Mouse (Mus musculus): Measurements from ENCODE around the gene Isyna1.

The Isyna1 gene

DNA sequence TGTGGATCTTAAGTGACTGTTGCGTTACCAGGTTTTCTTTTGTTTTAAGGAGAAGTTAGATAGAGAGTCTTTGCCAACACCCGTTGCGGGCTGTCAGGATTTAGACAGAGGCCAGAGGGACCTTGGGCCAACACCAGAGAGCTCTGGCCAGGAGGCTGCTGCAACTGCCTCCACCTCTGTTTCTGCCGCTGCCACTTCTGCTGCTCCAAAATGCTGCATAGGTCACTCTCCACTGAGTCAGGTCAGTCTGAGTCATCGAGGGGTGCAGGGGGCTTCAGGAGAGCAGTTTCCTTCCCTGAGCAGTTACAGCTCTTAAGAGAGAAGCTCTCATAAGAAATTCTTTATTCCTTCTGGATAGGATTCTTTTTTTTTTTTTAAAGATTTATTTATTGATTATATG, 32.9 kb downstream of the Isyna1 start:
- DNase-seq (ENCODE audit: low read depth) = peak; percentile 59

DNA sequence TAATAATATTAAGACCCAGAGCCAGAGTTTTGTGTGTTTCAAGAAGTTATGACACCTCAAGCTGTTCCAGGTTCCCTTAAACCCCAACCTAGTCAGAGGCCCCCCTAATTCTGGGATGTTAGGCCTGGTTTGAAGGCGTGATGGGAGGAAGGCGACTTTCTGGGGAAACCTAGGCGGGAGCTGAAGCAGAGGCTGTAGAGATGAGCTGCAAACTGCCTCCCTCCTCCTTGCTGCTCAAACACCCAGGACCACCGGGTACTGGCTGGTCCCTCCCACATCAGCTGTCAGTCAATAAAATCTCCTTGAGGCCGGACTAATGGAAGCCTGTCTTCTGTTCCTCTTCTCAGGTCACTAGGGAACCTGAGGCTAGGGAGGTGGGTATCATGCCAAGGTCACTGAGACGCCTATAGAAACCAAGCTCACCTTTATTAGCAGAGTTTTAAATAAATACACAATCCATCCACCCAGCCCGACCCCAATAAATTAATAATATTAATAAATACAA, 34.9 kb downstream of the Isyna1 start:
- DNase-seq (ENCODE audit: low read depth) = no peak

DNA sequence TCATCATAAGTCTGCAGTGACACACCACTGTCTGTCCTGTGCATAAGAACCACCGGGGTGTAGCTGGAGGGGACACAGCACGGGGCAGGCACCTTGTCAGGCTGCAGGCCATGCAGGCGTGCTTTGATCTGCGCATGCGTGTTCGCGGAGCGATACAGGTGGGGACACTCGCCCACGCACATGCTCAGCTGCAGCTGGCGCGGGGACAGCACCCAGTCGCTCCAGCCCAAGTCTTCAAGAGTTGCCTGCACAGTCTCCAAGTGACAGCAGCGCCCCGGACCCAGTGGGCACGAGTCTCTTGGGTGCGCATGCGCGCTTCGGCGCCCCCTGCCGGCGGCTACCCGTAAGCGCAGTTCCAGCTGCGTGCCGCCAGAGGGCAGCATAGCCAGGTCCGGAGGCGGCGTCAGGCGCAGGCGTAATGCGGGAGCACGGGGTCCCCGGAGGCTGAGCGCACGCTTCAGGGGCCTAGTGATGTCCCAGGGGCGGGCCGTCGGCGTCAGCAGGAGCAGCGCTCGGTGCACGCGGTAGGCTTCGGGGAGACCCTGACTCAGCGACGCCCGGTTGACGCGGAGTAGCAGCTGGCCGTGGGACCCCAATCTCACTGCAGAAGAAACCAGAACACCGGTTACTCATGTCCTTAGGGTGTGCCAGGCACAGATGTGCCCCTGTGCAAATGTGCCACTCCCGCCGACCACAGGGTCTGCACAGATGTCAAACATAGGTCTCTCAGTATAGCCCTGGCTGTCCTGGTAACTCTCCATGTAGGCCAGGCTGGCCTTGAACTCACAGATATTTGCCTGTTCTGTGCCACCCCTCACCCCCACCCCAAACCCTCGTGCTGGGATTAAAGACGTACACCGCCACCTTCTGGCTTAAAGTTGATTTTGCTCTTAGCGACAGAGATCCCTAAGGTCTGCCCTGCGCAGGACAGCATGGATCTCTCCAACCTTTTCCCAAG, 35.7 kb downstream of the Isyna1 start:
- DNase-seq (ENCODE audit: low read depth) = peak; percentile 89

DNA sequence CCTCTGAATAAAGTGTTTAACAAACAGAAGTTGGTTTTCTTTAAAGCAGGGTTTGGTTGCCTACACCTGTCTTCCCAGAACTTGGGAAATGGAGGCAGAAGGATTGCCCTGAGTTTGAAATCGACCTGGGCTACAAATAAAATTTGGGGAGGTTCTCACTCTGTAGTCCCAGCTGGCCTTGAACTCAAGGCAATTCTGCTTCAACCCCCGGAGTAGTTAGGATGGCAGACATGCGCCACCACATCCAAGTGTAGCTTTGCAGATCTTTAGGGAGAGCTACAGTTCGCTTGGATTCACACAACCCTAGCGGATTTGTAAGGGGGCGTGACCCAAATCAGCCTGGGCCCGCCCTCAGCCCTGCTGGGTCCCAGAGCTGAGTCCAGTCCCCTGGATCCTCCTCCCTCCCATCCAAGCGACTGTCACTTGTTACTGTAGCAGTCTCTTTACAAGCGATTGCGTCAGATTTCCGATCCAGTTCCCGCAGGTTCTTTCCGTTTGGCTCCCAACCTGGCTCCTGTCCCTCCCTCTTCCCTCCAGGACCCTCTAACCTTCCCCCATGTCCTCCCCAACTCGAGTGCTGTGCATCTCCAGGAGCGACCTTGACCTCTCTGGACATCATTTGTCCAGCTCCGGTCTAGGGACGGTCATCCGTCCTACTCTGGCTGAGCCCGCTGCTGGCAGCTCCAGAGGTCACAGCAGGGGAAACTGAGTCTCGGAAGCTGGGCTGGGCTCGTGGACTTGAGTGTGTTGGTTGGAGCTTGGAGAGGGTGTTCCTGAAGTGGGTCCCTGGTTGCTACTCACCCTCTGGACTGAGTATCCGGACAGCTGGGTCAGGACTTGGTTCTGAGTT, 36.6 kb downstream of the Isyna1 start:
- peak; percentile 73 for DNase-seq (ENCODE audit: low read depth)

DNA sequence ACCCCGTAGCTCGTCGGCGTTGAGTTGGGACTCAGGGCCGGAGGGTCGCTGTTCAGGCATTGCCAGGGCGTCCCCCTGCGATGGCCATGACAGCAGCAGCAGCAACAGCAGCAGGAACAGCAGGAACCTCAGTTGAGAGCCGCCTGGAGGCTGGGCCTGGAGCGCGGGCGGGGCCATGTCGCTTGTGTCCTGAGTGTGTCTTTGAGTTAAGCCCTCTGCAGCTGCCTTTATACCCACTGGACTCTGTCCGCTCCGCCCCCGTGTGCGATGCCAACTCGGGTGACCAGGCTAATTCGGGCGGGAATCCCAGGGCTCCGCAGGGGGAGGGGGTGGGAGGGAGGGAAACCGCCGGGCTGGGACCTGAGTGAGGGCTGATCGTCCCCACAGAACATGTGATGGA, 37.3 kb downstream of the Isyna1 start:
- no peak for DNase-seq (ENCODE audit: low read depth)

DNA sequence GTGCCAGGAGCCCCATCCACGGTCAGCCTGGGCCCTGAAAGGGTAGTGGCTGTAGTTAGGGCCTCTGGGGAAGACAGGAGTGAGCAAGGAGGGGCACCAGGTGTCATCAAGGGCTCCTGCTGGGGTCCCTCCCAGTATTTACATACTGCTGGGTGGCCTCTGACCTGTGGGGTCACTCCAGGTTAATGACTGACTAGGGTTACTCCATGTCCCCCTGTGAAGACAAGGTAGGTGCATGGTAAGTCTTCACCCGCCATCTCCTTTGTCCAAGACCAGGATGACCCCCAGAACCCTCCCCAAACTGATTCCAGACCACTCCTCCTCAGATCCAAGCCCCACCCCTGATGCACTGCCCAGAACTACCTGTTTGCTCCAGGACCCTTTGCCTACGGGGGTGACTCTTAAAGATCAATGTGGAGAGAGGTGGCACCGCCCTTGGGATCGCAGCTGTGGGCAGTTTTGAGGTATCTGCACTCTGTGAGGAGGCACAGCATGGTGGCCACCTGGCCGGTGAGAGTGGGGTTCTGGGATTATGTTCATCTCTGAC, 38.2 kb downstream of the Isyna1 start, which contains the start of gene Gdf15:
TSS of gene Gdf15 (minus strand) at position 111 of the 547 bp plus-strand sequence.
- no peak for DNase-seq (ENCODE audit: low read depth)

DNA sequence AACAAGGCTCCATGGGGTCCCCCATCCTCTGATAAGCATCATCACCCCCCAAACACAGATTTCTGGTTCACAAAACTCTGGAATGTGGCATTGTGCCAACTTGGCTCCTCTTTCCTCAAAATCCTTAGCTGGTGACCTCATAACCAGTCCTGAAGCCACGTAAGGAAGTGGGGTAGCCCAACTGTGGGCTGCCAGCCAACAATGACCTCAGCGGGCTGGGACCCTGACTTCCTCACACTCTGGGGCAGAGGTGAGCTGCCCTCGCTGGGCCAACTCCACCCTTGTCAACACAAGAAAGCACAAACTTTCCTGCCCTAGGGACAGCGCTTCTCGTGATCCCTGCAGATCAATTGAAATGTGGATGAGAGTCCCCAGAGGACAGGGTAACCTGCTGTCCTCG, 39.9 kb downstream of the Isyna1 start:
- DNase-seq (ENCODE audit: low read depth) = peak; percentile 83

DNA sequence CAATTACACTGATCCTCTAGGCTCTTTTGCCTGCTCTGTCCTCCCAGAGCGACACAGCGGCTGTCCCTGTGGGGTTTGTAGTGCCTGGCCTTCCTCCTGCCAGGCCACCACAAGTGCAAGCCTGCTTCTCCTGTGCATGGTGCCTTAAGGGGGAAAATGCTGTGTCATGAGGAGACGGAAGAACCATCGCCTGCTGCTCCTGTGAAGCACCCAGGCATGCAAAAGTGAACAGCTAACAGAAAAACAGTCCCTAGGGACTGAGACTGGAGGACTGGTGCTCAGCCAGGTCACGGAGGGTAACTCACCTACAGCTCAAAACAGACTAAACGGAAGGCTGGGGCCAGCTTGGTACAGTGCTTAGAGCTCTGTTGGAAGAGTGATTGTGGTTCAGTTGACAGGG, 41.4 kb downstream of the Isyna1 start:
- no peak for DNase-seq (ENCODE audit: low read depth)

DNA sequence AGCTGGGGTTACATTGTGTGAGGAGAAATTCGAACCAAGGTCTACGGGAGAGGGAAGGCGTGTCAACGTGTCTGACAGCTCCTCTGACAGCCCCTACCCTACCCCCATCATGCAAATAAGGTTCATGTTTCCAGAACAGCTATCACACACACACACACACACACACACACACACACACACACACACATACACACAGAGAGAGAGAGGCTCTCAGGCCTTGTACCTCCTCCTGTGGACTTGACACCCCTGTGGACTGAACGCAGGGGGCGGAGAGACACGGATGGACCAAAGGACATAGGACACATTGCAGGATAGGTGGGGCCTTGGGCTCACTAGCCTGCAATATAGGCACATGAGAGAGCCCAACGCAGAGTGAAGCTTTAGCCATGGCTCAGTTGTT, 42.7 kb downstream of the Isyna1 start:
- no peak for DNase-seq (ENCODE audit: low read depth)

DNA sequence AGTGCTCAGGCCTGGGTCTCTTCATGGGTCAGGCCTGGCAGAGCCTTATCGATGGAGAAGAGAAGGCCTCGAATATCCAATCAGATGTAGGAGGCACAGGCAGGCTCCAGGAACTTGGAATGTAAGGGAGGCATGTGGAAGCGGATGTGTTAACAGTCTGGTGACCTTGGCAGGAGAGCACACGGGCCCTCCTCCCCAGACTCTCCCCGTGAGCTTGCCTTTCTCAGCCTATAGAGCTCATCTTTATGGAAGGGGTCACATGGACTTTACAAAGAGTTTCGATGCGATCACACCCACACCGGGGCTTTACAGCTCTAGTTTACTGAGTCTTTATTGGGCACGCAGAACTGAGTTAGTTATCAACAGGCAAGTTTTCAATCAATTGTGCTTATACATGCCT, 44.6 kb downstream of the Isyna1 start:
- DNase-seq (ENCODE audit: low read depth) = no peak

DNA sequence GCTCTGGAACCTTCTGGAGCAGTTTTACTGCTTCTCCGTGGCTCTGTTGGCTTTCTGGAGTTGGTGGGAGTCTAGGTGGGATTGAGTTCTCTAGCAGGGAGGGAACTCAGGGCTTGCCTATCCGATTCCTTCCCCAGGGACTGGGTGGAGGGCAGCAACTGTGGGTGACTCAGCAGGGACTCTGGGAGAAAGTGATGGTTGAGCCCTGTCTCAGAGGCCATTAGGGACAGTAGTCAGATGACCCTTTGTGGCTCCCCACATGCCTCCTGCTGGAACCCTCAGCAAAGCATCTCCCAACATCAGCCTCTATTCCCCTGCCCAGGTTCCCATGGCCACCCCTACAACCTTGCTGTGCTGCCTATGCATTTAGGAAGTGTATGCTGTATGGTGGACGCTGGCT, 48.8 kb downstream of the Isyna1 start:
- DNase-seq (ENCODE audit: low read depth) = peak; percentile 50

DNA sequence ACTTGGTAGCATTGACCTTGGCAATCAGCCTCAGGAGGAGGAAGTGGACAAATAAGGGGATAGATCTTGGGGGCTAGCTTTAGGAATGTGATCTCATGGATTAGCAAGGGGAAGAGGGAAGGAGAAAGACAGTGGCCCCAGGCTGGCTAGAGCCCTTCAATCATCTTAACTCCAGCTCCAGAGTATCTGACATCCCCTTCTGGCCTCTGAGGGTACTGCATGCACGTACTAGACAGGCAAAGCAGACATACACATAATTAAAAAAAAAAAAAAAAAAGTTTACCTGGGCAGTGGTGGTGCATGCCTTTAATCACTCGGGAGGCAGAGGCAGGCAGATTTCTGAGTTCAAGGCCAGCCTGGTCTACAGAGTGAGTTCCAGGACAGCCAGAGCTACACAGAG, 49.9 kb downstream of the Isyna1 start:
- peak; percentile 38 for DNase-seq (ENCODE audit: low read depth)

DNA sequence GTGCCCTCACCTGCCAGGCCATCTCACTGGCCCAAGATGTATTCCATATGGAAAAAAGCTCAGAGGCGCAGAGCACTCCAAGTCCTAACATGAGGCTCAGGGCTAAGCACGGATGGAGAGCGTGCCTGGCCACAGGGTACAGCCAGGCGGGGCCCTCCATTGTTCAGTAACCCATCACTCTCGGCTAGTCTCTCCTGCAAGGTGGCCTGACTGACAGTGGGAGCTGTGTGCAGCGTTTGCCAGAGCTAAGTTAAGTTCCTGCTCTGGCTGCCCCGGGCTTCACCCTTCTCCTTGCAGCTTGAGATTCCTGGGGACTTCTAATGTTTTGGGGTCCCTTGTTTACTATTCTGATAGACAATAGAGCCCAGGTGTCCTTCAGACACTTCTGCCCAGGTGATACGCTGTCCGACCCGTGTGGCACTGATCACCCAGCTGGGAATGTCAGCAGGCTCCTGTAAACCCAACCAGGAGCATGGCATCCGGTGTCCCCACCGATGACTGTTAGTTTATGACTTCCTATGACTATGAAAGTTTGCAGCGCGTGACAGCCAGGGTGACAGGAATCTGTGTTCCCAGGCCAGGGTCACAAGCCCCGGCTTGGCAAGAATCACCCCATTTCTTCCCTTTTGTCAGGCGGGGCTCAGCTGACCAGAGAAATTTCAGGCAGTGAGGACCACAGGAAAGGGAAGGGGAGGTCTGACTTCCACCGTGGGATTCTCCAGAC, 51.5 kb downstream of the Isyna1 start:
- no peak for DNase-seq (ENCODE audit: low read depth)

DNA sequence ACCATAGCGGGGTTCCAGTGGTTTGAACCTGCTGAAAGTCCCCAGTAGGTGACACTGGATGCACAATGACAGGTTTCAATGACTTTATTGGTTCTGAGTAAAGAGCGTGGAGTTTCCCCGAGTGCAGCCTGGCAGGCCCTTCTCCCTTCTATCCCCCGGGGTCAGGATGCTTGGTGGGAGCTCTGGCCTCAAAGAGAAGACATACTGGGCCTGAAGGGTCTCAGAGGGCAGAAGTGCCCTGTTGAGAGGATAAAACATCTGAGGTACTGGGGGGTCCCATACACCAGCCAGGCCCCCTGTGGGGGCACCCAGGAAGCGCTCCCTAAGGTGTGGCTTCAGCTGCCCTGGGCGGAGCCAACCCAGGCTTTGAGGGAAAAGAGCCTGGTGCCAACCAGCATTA, 52.2 kb downstream of the Isyna1 start:
- DNase-seq (ENCODE audit: low read depth) = no peak

DNA sequence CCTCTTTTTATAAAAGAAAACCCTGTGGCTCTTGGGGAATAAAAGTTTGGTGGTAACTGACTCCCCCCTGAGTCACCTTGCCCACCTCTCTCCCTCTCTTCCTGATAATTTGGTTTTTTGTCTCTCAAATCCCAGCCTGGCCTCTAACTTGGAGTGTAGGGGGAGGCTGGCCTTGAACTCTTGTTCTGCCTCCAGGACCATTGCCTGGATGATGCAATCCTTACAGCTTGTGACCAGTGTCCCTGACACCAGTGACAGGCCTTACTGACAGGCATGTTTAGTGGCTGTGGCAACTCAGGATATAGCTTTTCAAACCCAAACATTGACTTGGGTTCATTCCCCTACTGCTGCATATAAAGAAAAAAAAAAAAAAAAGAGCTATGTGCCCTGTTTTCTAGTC, 52.6 kb downstream of the Isyna1 start:
- DNase-seq (ENCODE audit: low read depth) = no peak
